Mouse (Mus musculus) erythroid progenitor cell, adult 5-6 weeks (primary cell): ENCODE measurements around the gene Lpcat2b. TPM values are rescaled to one million over a fixed set of nuclear protein-coding genes. Genes with fewer than 3 reads are reported as not detected.

Experiments
- ATAC-seq: replicated peaks from 2 replicates; pipeline ENCODE4 v1.8.0; 2016; ENCODE audit warnings: moderate number of reproducible peaks, mild to moderate bottlenecking, moderate TSS enrichment, inconsistent platforms; ENCODE audit not compliant: poor library complexity, low FRiP score, severe bottlenecking
- total RNA-seq, 2 experiments: library from RNA; stranded (forward) in 1 of 2; stranded (reverse) in 1 of 2; fragments of 150-400 nt in 1 of 2; fragments of 186-747, 209-891 nt in 1 of 2; gene quantifications; 2 replicates each; pipeline versions ENCODE4 v1.2.3 to v1.2.4; 2015 to 2017; ENCODE audit warnings: low replicate concordance in 2 of 2

The Lpcat2b gene
- total RNA-seq, 2 experiments from 2014 or later: 0.45 TPM; not detected in 1

- ATAC-seq: no peak
These were observed 10.5 kb downstream of the Lpcat2b start for GRCm38 (mm10) chr5:107441881-107442280.

- ATAC-seq: no peak
These were observed 12.9 kb downstream of the Lpcat2b start for GRCm38 (mm10) chr5:107444251-107444650.

GRCm38 (mm10) chr5:107447977-107448376 lies 16.6 kb downstream of the Lpcat2b start:
- no peak for ATAC-seq

GRCm38 (mm10) chr5:107448784-107449183 lies 17.4 kb downstream of the Lpcat2b start:
- ATAC-seq: no peak

GRCm38 (mm10) chr5:107449620-107450019 lies 18.3 kb downstream of the Lpcat2b start:
- no peak for ATAC-seq

GRCm38 (mm10) chr5:107450299-107450698 lies 18.9 kb downstream of the Lpcat2b start:
- no peak for ATAC-seq

- ATAC-seq: peak; percentile 76
These were observed 31.1 kb downstream of the Lpcat2b start for GRCm38 (mm10) chr5:107462147-107463076.

GRCm38 (mm10) chr5:107466501-107466900 lies 35.2 kb downstream of the Lpcat2b start:
- ATAC-seq: no peak

GRCm38 (mm10) chr5:107467098-107467497 lies 35.7 kb downstream of the Lpcat2b start:
- ATAC-seq: no peak

- peak; percentile 88 for ATAC-seq
These were observed 39.4 kb downstream of the Lpcat2b start for GRCm38 (mm10) chr5:107470600-107471329.

- ATAC-seq: no peak
These were observed 48.8 kb downstream of the Lpcat2b start for GRCm38 (mm10) chr5:107480194-107480593.

Other genes with a start within 250 kb of the Lpcat2b start
- gene Tgfbr3, start 141.9 kb upstream of the Lpcat2b start, total RNA-seq (2015; ENCODE audit: low replicate concordance): 1.8 and 5.4 TPM in 2 replicates
- 1.0 and 4.7 TPM in 2 replicates for gene Tgfbr3, start 141.9 kb upstream of the Lpcat2b start, total RNA-seq (2017; ENCODE audit: low replicate concordance)
- gene Brdt, start 100.4 kb upstream of the Lpcat2b start, total RNA-seq (2015; ENCODE audit: low replicate concordance): not detected in 2 replicates
- gene Brdt, start 100.4 kb upstream of the Lpcat2b start, total RNA-seq (2017; ENCODE audit: low replicate concordance): not detected in 2 replicates
- not detected in 2 replicates for gene Ephx4, start 28.8 kb upstream of the Lpcat2b start, total RNA-seq (2015; ENCODE audit: low replicate concordance)
- not detected in 2 replicates for gene Ephx4, start 28.8 kb upstream of the Lpcat2b start, total RNA-seq (2017; ENCODE audit: low replicate concordance)
- 4.7 and 11.3 TPM in 2 replicates for gene Btbd8, start 6.4 kb downstream of the Lpcat2b start, total RNA-seq (2015; ENCODE audit: low replicate concordance)
- gene Btbd8, start 6.4 kb downstream of the Lpcat2b start, total RNA-seq (2017; ENCODE audit: low replicate concordance): 6.4 and 8.7 TPM in 2 replicates
- gene Gm42669, start 76.1 kb downstream of the Lpcat2b start, total RNA-seq (2015; ENCODE audit: low replicate concordance): not detected in 2 replicates
- 0.08 and 0.39 TPM in 2 replicates for gene Gm42669, start 76.1 kb downstream of the Lpcat2b start, total RNA-seq (2017; ENCODE audit: low replicate concordance)
- not detected in 2 replicates for gene 1700028K03Rik, start 103.2 kb downstream of the Lpcat2b start, total RNA-seq (2015; ENCODE audit: low replicate concordance)
- 0.51 and 0.68 TPM in 2 replicates for gene 1700028K03Rik, start 103.2 kb downstream of the Lpcat2b start, total RNA-seq (2017; ENCODE audit: low replicate concordance)
- 6.3 and 10.1 TPM in 2 replicates for gene Rpap2, start 165.8 kb downstream of the Lpcat2b start, total RNA-seq (2015; ENCODE audit: low replicate concordance)
- 6.3 and 11.0 TPM in 2 replicates for gene Rpap2, start 165.8 kb downstream of the Lpcat2b start, total RNA-seq (2017; ENCODE audit: low replicate concordance)
- 1.3 and 4.3 TPM in 2 replicates for gene Glmn, start 166.3 kb downstream of the Lpcat2b start, total RNA-seq (2015; ENCODE audit: low replicate concordance)
- gene Glmn, start 166.3 kb downstream of the Lpcat2b start, total RNA-seq (2017; ENCODE audit: low replicate concordance): 7.2 and 10.3 TPM in 2 replicates